Mouse (Mus musculus) activated CD4-positive, CD25-positive, alpha-beta regulatory T cell, adult 9 weeks (primary cell): Measurements from ENCODE around the gene Gm21411. TPM values are rescaled to one million over a fixed set of nuclear protein-coding genes. Genes with fewer than 3 reads are reported as not detected.

Source experiments
- polyA plus RNA-seq: library from polyadenylated mRNA; unstranded; fragments of 100-300 nt; shearing (Covaris generic); gene quantifications from one replicate; pipeline ENCODE4 v1.2.1, GENCODE M21; 2017

Gm21411 gene
- 0.65 TPM for polyA plus RNA-seq

GRCm38 (mm10) chr4:146909386-146910137 lies at the start of gene Gm21411:
Gene Gm21411 (minus strand): TSS chr4:146909590.

Other genes with a start within 250 kb of the Gm21411 start
- 1.7 TPM for gene Zfp989, start 62.4 kb upstream of the Gm21411 start, polyA plus RNA-seq
- gene Rex2, start 112.3 kb upstream of the Gm21411 start, polyA plus RNA-seq, result not detected
- 7.3 TPM for gene Zfp991, start 222.4 kb upstream of the Gm21411 start, polyA plus RNA-seq